Mouse (Mus musculus) kidney, adult 2 months (tissue): ENCODE data around the gene Gm20532.

Experiments
- CTCF ChIP-seq: fragments of 200-500 bp; conservative IDR thresholded peaks from 2 replicates; pipeline ENCODE4 v1.5.1; 2011; ENCODE audit warnings: low read depth, mild to moderate bottlenecking, control low read depth, low read length, moderate library complexity, mixed read lengths; ENCODE audit not compliant: insufficient read depth, insufficient read length
- POLR2A ChIP-seq: fragments of 200-500 bp; IDR thresholded peaks from one replicate; pipeline ENCODE4 v1.6.1; 2011; ENCODE audit warnings: low read depth, low read length, control low read depth

DNA sequence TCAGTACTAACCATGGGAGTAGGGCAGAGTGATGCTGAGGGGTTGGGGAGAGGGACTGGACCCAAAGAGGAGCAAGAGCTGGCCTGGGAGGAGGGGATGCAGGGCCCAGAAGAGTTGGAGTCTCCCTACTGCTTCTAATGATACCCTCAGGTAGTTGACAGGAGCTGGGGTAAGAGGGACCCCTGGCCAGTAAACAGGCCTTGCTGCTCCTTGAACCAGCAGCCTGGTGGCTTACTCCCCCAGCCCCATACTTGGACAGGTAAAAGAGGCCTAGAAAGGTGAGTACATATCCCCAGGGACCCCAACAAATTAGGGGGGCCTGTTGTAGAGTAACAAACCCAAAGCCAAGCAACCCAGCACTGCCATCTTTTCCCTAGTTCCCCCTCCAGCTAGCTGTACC, 22.3 kb downstream of the Gm20532 start:
- TF ChIP-seq POLR2A: no peak
- TF ChIP-seq CTCF: no peak
